Mouse (Mus musculus) myocyte (in vitro differentiated cells): ENCODE measurements at regions not wholly inside any gene's neighbourhood (a gene's known extent, or its start where the extent isn't known, plus 50 kb on each side); places are given as distances from the start of the nearest gene placed in this dataset.

ENCODE experiments used
- H3K27me3 ChIP-seq: one replicate; pipeline ENCODE4 v1.6.1; 2011; ENCODE audit not compliant: control insufficient read depth, insufficient read depth, insufficient read length
- H3K36me3 ChIP-seq: one replicate; pipeline ENCODE4 v1.6.1; 2011; ENCODE audit not compliant: control insufficient read depth, insufficient read depth
- H3K4me2 ChIP-seq: one replicate; pipeline ENCODE4 v1.6.1; 2011; ENCODE audit warnings: low read depth, control low read depth
- H3K4me3 ChIP-seq: one replicate; pipeline ENCODE4 v1.5.1; 2011; ENCODE audit warnings: mild to moderate bottlenecking, control low read depth, moderate library complexity
- H3K79me2 ChIP-seq: one replicate; pipeline ENCODE4 v1.6.1; 2011; ENCODE audit not compliant: control insufficient read depth, insufficient read depth
- H3ac ChIP-seq: one replicate; pipeline ENCODE4 v1.6.1; 2011; ENCODE audit not compliant: control insufficient read depth, insufficient read length
- CEBPB ChIP-seq: IDR thresholded peaks from 2 replicates; pipeline ENCODE4 v1.6.1; 2011; ENCODE audit warnings: mild to moderate bottlenecking, moderate library complexity; ENCODE audit not compliant: poor library complexity, insufficient read depth, severe bottlenecking
- E2F4 ChIP-seq: IDR thresholded peaks from one replicate; pipeline ENCODE4 v1.6.1; 2011; ENCODE audit warnings: mild to moderate bottlenecking, control low read depth, moderate library complexity; ENCODE audit not compliant: insufficient read depth
- MAX ChIP-seq: IDR thresholded peaks from one replicate; pipeline ENCODE4 v1.6.1; 2011; ENCODE audit warnings: low read depth, mild to moderate bottlenecking, control low read depth
- MYOD1 ChIP-seq, 3 experiments: IDR thresholded peaks; one replicate each; pipeline ENCODE4 v1.6.1; 2011; ENCODE audit warnings: control low read depth in 2 of 3, low read depth in 2 of 3, mild to moderate bottlenecking in 2 of 3, moderate library complexity in 1 of 3; ENCODE audit not compliant: insufficient read length in 2 of 3, control insufficient read depth in 1 of 3
- MYOG ChIP-seq, 3 experiments: IDR thresholded peaks; one replicate each; pipeline ENCODE4 v1.6.1; 2011; ENCODE audit warnings: control low read depth in 2 of 3, low read depth in 2 of 3, mild to moderate bottlenecking in 2 of 3; ENCODE audit not compliant: insufficient read length in 2 of 3, control insufficient read depth in 1 of 3, insufficient read depth in 1 of 3
- POLR2A ChIP-seq: IDR thresholded peaks from one replicate; pipeline ENCODE4 v1.6.1; 2011; ENCODE audit warnings: low read depth, mild to moderate bottlenecking, control low read depth, moderate library complexity; ENCODE audit not compliant: insufficient read length
- POLR2AphosphoS2 ChIP-seq: IDR thresholded peaks from one replicate; pipeline ENCODE4 v1.6.1; 2011; ENCODE audit warnings: low read depth, control low read depth; ENCODE audit not compliant: insufficient read length
- REST ChIP-seq: IDR thresholded peaks from one replicate; pipeline ENCODE4 v1.6.1; 2011; ENCODE audit warnings: mild to moderate bottlenecking, control low read depth, moderate library complexity; ENCODE audit not compliant: insufficient read depth, insufficient read length
- SRF ChIP-seq: IDR thresholded peaks from one replicate; pipeline ENCODE4 v1.6.1; 2011; ENCODE audit warnings: low read depth; ENCODE audit not compliant: control insufficient read depth, insufficient read length
- TCF12 ChIP-seq: IDR thresholded peaks from one replicate; pipeline ENCODE4 v1.6.1; 2011; ENCODE audit warnings: mild to moderate bottlenecking, control low read depth; ENCODE audit not compliant: poor library complexity, insufficient read depth, severe bottlenecking
- TCF3 ChIP-seq: IDR thresholded peaks from one replicate; pipeline ENCODE4 v1.6.1; 2011; ENCODE audit warnings: low read depth, control low read depth; ENCODE audit not compliant: insufficient read length
- USF1 ChIP-seq: IDR thresholded peaks from one replicate; pipeline ENCODE4 v1.6.1; 2011; ENCODE audit warnings: low read depth, mild to moderate bottlenecking, control low read depth, moderate library complexity

- no peak for TF ChIP-seq POLR2A
- no peak for TF ChIP-seq CEBPB
- TF ChIP-seq MYOD1 (IDR thresholded peaks at IDR 0.05; ENCODE audit: control insufficient read depth in 1 of 3, insufficient read length in 2 of 3, low read depth in 2 of 3) = no peak
- TF ChIP-seq USF1 = no peak
- no peak for TF ChIP-seq REST
- TF ChIP-seq MAX = no peak
- TF ChIP-seq E2F4 = no peak
- no peak for TF ChIP-seq TCF12
- TF ChIP-seq MYOG (IDR thresholded peaks at IDR 0.05; ENCODE audit: control insufficient read depth in 1 of 3, insufficient read depth in 1 of 3, insufficient read length in 2 of 3, low read depth in 2 of 3) = no peak
- TF ChIP-seq POLR2AphosphoS2 = no peak
- no peak for TF ChIP-seq TCF3
- TF ChIP-seq SRF = no peak
- Histone ChIP-seq H3K4me3 (no peak overlapping the region), H3K36me3 (no peaks in the 10 kb centered on the region), H3ac (no peak overlapping the region), H3K4me2 (no peak overlapping the region), H3K27me3 (no peaks in the 10 kb centered on the region), H3K79me2 (no peaks in the 10 kb centered on the region)
These were observed 95.8 kb upstream of the Klf13 start for GRCm38 (mm10) chr7:64034493-64034892.

- no peak overlapping the region for H3K4me2 ChIP-seq
- H3K4me3 ChIP-seq = no peak overlapping the region
- H3ac ChIP-seq = no peak overlapping the region
- no peaks in the 10 kb centered on the region for H3K27me3 ChIP-seq
- H3K36me3 ChIP-seq = no peaks in the 10 kb centered on the region
- TF ChIP-seq MAX = no peak
- no peak for TF ChIP-seq E2F4
- no peak for TF ChIP-seq REST
- H3K79me2 ChIP-seq = no peaks in the 10 kb centered on the region
These were observed 94.7 kb upstream of the Klf13 start for GRCm38 (mm10) chr7:64033388-64033787.

GRCm38 (mm10) chr7:64032921-64033354 lies 94.2 kb upstream of the Klf13 start:
- TF ChIP-seq POLR2AphosphoS2 = no peak
- no peak for TF ChIP-seq MYOG (IDR thresholded peaks at IDR 0.05; ENCODE audit: control insufficient read depth in 1 of 3, insufficient read depth in 1 of 3, insufficient read length in 2 of 3, low read depth in 2 of 3)
- TF ChIP-seq MAX = no peak
- no peak for TF ChIP-seq TCF12
- no peak for TF ChIP-seq SRF
- no peak for TF ChIP-seq USF1
- no peak for TF ChIP-seq E2F4
- TF ChIP-seq MYOD1 (IDR thresholded peaks at IDR 0.05; ENCODE audit: control insufficient read depth in 1 of 3, insufficient read length in 2 of 3, low read depth in 2 of 3) = no peak
- Histone ChIP-seq H3ac (no peak overlapping the region), H3K4me3 (no peak overlapping the region), H3K36me3 (no peaks in the 10 kb centered on the region), H3K79me2 (no peaks in the 10 kb centered on the region), H3K4me2 (peak overlapping the region; percentile 46), H3K27me3 (no peaks in the 10 kb centered on the region)

- no peaks in the 10 kb centered on the region for H3K36me3 ChIP-seq
- H3K4me3 ChIP-seq = no peak overlapping the region
- H3K4me2 ChIP-seq = no peak overlapping the region
These were observed 91.9 kb upstream of the Klf13 start for GRCm38 (mm10) chr7:64030650-64031049.

GRCm38 (mm10) chr7:64027100-64027499 lies 88.4 kb upstream of the Klf13 start:
- Histone ChIP-seq H3ac (no peak overlapping the region), H3K27me3 (no peaks in the 10 kb centered on the region), H3K4me2 (no peak overlapping the region), H3K4me3 (no peak overlapping the region), H3K79me2 (no peaks in the 10 kb centered on the region), H3K36me3 (no peaks in the 10 kb centered on the region)
- TF ChIP-seq MYOG (IDR thresholded peaks at IDR 0.05; ENCODE audit: control insufficient read depth in 1 of 3, insufficient read depth in 1 of 3, insufficient read length in 2 of 3, low read depth in 2 of 3) (no peak), POLR2AphosphoS2 (no peak), USF1 (no peak), REST (no peak), E2F4 (no peak), TCF12 (no peak), MAX (no peak), TCF3 (no peak), SRF (no peak), MYOD1 (IDR thresholded peaks at IDR 0.05; ENCODE audit: control insufficient read depth in 1 of 3, insufficient read length in 2 of 3, low read depth in 2 of 3) (no peak)

More at GRCm38 (mm10) chr7:64030650-64031049, 91.9 kb upstream of the Klf13 start:
- Histone ChIP-seq H3K79me2 (no peaks in the 10 kb centered on the region), H3ac (no peak overlapping the region), H3K27me3 (no peaks in the 10 kb centered on the region)
- TF ChIP-seq USF1 (no peak), POLR2A (no peak), MYOD1 (IDR thresholded peaks at IDR 0.05; ENCODE audit: control insufficient read depth in 1 of 3, insufficient read length in 2 of 3, low read depth in 2 of 3) (no peak), MYOG (IDR thresholded peaks at IDR 0.05; ENCODE audit: control insufficient read depth in 1 of 3, insufficient read depth in 1 of 3, insufficient read length in 2 of 3, low read depth in 2 of 3) (no peak), CEBPB (no peak), MAX (no peak), TCF12 (no peak), TCF3 (no peak), SRF (no peak), REST (no peak), POLR2AphosphoS2 (no peak), E2F4 (no peak)
